Mouse (Mus musculus): ENCODE measurements around the gene Ly75. TPM values are rescaled to one million over a fixed set of nuclear protein-coding genes. Genes with fewer than 3 reads are reported as not detected.

The Ly75 gene
- polyA plus RNA-seq, 1 experiment from 2014 or later, result 1.4 TPM

DNA sequence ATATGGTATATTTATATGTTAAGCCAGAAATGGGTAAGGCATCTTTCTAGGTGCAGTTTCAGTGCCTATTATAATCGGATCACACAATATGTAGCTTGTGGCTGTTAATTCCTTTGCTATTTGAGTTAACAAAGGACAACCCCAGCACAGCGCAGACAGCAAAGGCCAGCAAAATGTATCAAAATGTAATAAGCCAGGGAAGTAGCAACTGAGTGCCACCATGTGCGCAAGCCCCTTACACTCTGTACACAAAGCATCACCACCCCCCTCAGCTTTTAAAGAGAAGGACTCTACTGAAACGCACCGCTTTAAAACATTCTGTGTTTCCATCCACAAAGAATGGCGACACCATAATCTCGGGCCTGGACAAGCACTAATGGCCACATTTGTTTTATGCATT lies 37.4 kb downstream of the Ly75 start:
- no peak for ATAC-seq (ENCODE audit: low FRiP score, low read depth)
- Histone ChIP-seq H3K4me2 (replicated peaks) (no peak overlapping the region), H3K27ac (replicated peaks) (no peak overlapping the region), H3K27me3 (peaks cover 29% of the 10 kb centered on the region), H3K9me3 (no peaks in the 10 kb centered on the region), H3K9ac (replicated peaks) (no peak overlapping the region), H3K4me1 (peaks cover 9% of the 10 kb centered on the region; the same call in 1 of the 2 replicates), H3K4me3 (no peak overlapping the region), H3K36me3 (no peaks in the 10 kb centered on the region)
- WGBS, result 55% methylated on average over 7 of the region's 7 CpGs

DNA sequence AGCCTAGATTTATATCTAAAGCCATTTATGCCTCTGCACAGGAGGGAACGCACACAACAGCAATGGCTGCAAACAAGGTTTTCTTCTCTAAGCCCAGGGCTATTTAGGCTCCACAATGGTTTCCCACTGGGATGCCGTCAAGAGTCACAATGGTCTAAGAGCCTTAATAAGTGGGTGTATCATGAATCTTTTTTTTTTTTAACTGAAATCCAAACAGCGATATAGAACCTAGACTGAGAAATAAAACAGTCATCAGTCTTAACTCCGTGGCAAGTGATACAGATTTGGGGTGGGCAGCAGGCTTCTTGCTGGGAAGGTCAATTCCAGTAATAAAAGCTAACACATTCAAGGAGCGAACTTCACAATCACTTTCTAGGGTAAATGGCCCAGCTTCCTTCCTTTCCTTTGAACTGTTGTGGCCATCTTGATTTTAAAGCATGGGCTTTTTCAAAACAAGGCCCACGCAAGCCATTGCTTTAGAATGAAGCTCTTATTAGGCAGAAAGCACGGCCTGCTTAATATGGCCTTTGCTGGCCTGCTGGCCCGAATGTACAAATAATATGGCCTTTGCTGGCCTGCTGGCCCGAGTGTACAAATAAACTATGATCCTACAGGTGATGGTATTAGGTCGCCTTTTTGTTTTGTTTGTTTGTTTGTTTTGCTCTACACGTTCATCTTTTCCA lies 39.4 kb downstream of the Ly75 start:
- 30% methylated on average over 11 of the region's 11 CpGs for WGBS
- ATAC-seq (ENCODE audit: low FRiP score, low read depth), result no peak; the same call in 1 of the 2 replicates

DNA sequence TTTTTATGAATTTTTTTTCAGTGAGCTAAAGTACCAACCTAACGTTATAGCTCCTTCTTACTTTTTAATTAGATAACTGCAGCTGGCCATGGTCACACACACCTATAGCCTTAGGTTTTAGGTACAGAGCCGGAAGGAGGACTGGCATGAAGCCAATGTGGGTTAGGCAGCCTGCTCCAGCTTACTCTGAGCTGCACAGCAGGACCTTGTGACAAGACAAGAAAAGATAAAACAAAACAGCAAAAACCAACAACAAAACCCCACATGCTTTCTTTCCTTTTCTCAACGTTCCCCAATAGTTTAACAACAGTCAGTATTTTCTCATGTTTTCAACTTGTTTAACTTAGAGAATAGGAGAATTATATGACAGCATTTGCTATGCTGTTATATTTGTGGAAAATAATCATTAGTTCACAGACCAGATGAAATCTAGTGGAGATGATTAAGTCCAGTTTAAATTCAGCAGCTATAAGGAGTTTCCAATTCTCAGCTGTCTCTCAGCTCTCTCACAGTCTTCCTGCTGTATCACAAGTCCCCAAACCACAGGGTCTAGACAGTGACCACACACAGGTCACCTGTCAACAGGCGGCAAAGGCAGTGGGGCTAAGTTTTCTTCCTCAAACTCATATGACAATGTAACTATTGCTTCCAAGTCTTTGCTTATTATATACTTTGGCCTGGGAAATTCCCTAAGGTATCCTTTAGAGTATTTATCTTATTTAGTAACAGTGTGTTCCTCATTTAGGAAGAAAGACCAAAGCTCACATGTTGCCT lies 40.8 kb downstream of the Ly75 start:
- H3K4me3 ChIP-seq, result no peak overlapping the region
- H3K4me2 ChIP-seq (replicated peaks), result no peak overlapping the region
- no peak overlapping the region for H3K9ac ChIP-seq (replicated peaks)
- H3K4me1 ChIP-seq, result peaks cover 9% of the 10 kb centered on the region; the same call in 1 of the 2 replicates
- no peaks in the 10 kb centered on the region for H3K9me3 ChIP-seq
- 62% methylated on average over 4 of the region's 4 CpGs for WGBS
- no peaks in the 10 kb centered on the region for H3K36me3 ChIP-seq
- no peak overlapping the region for H3K27ac ChIP-seq (replicated peaks)
- ATAC-seq (ENCODE audit: low FRiP score, low read depth), result no peak
- H3K27me3 ChIP-seq, result peaks cover 22% of the 10 kb centered on the region

More for the DNA sequence above, 39.4 kb downstream of the Ly75 start:
- H3K4me2 ChIP-seq (replicated peaks), result 0 out of 2 replicates have a peak overlapping the region, but pooled peaks have one; percentile 1
- H3K4me1 ChIP-seq, result peaks cover 9% of the 10 kb centered on the region; the same call in 1 of the 2 replicates
- no peak overlapping the region for H3K9ac ChIP-seq (replicated peaks)
- H3K9me3 ChIP-seq, result no peaks in the 10 kb centered on the region
- peaks cover 30% of the 10 kb centered on the region for H3K27me3 ChIP-seq
- H3K4me3 ChIP-seq, result no peak overlapping the region
- no peaks in the 10 kb centered on the region for H3K36me3 ChIP-seq
- H3K27ac ChIP-seq (replicated peaks), result no peak overlapping the region

DNA sequence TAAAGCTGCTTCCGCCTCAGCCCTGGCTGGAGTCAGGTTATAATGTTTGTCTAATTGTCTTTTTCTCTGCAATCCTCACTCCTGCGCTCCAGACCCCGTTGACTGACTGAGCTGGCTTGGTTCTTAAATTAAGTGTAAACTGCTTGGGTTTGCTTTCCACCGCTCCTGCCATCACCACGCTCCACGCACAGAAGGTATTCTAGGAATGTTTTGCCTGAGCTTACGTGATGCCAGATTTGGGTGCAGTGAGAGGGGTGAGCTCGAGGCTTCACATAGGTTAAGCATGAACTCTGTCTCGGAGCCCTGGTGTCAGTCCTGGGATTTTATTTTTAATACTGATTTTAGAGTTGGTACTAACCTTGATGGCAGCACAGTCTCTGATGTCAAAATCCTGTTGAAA lies 45.2 kb downstream of the Ly75 start:
- Histone ChIP-seq H3K4me1 (no peaks in the 10 kb centered on the region), H3K27me3 (peaks cover 11% of the 10 kb centered on the region), H3K9me3 (no peaks in the 10 kb centered on the region), H3K4me2 (replicated peaks) (no peak overlapping the region), H3K9ac (replicated peaks) (no peak overlapping the region), H3K27ac (replicated peaks) (no peak overlapping the region), H3K36me3 (no peaks in the 10 kb centered on the region), H3K4me3 (no peak overlapping the region)
- 27% methylated on average over 9 of the region's 9 CpGs for WGBS
- ATAC-seq (ENCODE audit: low FRiP score, low read depth), result no peak

DNA sequence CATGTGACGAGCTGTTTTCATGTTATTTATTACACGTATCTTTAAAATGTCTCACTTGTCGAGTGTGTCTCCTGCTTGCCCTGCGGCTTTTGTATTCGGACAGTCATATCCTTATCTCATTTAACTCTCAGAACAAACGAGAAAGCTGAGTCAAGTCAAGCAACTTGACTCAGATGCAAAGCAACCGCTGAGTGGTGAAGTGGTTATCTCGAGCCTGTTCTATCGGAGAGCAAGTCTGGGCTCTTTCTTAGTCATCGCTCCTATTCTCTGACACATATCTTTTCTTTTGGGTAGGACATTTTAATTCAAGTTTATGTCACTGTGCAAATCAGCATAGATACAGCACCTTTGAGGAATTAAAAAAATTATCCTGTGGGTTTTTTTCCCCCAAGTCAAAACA lies 54.5 kb downstream of the Ly75 start:
- no peak overlapping the region for H3K4me2 ChIP-seq (replicated peaks)
- no peak overlapping the region for H3K9ac ChIP-seq (replicated peaks)
- H3K36me3 ChIP-seq, result no peaks in the 10 kb centered on the region
- WGBS, result 93% methylated on average over 10 of the region's 10 CpGs
- no peak overlapping the region for H3K4me3 ChIP-seq
- no peaks in the 10 kb centered on the region for H3K4me1 ChIP-seq
- no peaks in the 10 kb centered on the region for H3K27me3 ChIP-seq
- ATAC-seq (ENCODE audit: low FRiP score, low read depth), result no peak
- no peak overlapping the region for H3K27ac ChIP-seq (replicated peaks)
- no peaks in the 10 kb centered on the region for H3K9me3 ChIP-seq

DNA sequence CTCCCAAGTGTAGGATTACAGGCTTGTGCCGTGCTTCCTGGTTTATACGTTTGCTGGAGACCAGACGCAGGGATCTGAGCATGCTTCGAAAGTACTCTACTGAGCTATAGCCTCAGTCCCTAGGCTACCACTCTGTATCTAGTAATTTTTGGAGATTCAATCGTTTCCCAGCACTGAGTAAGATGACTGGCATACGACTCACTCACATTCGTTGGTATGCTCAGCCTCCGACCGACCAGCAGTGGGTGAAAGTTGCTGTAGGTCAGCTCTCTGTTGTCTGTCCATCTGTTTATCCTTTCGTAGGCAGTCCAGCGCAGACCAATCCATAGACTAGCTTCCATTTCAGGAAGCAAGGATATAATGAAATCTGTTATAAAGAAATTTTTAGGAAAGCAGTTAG lies 55.5 kb downstream of the Ly75 start:
- no peaks in the 10 kb centered on the region for H3K9me3 ChIP-seq
- no peak overlapping the region for H3K4me3 ChIP-seq
- no peaks in the 10 kb centered on the region for H3K27me3 ChIP-seq
- H3K9ac ChIP-seq (replicated peaks), result no peak overlapping the region
- WGBS, result 89% methylated on average over 11 of the region's 11 CpGs
- H3K4me2 ChIP-seq (replicated peaks), result no peak overlapping the region
- no peaks in the 10 kb centered on the region for H3K4me1 ChIP-seq
- no peaks in the 10 kb centered on the region for H3K36me3 ChIP-seq
- no peak for ATAC-seq (ENCODE audit: low FRiP score, low read depth)
- H3K27ac ChIP-seq (replicated peaks), result no peak overlapping the region

DNA sequence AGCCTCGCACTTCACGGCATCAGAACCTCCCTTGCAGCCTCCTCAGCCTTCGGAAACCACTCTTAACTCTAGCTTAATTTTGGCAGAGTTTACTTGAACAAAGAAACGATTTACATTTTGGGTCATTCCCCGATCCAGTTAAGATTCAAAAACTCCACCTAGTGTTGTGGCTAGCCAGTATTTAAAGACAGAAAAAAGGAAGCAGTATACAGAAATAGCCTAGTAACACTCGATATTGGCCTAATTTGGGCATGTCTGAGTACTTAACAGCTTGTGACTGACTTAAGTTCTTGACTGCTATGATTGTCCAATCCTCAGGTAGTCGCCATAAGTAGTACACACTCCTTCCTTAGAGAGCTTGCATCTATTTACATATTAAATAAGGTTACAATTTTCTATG lies 56.2 kb downstream of the Ly75 start:
- no peaks in the 10 kb centered on the region for H3K4me1 ChIP-seq
- no peak overlapping the region for H3K9ac ChIP-seq (replicated peaks)
- WGBS, result 93% methylated on average over 7 of the region's 7 CpGs
- no peaks in the 10 kb centered on the region for H3K27me3 ChIP-seq
- H3K27ac ChIP-seq (replicated peaks), result no peak overlapping the region
- H3K4me3 ChIP-seq, result no peak overlapping the region
- H3K9me3 ChIP-seq, result no peaks in the 10 kb centered on the region
- ATAC-seq (ENCODE audit: low FRiP score, low read depth), result no peak
- no peaks in the 10 kb centered on the region for H3K36me3 ChIP-seq
- H3K4me2 ChIP-seq (replicated peaks), result no peak overlapping the region

DNA sequence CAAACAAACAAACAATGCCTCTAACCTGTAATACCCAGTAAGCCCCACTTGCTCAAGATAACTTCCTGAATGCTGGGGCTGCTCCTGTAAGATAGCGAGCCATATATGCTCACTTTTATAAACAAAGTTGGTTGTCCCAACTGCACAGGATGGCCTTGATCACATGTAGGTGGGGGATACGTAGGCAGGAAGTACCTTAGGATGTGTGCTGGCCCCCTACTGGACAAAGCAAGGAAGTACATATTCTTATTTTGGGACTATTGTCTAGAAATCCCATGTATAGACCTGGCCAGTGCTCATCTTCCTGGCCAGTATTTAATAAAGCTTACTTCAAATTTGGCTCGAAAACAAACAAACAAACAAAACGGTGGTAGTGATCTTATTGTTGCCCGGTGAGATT lies 59.7 kb downstream of the Ly75 start:
- H3K9me3 ChIP-seq, result no peaks in the 10 kb centered on the region
- no peak overlapping the region for H3K9ac ChIP-seq (replicated peaks)
- H3K4me3 ChIP-seq, result no peak overlapping the region
- no peaks in the 10 kb centered on the region for H3K36me3 ChIP-seq
- no peaks in the 10 kb centered on the region for H3K4me1 ChIP-seq
- H3K27me3 ChIP-seq, result no peaks in the 10 kb centered on the region
- no peak for ATAC-seq (ENCODE audit: low FRiP score, low read depth)
- WGBS, result 84% methylated on average over 5 of the region's 5 CpGs
- no peak overlapping the region for H3K4me2 ChIP-seq (replicated peaks)
- no peak overlapping the region for H3K27ac ChIP-seq (replicated peaks)

DNA sequence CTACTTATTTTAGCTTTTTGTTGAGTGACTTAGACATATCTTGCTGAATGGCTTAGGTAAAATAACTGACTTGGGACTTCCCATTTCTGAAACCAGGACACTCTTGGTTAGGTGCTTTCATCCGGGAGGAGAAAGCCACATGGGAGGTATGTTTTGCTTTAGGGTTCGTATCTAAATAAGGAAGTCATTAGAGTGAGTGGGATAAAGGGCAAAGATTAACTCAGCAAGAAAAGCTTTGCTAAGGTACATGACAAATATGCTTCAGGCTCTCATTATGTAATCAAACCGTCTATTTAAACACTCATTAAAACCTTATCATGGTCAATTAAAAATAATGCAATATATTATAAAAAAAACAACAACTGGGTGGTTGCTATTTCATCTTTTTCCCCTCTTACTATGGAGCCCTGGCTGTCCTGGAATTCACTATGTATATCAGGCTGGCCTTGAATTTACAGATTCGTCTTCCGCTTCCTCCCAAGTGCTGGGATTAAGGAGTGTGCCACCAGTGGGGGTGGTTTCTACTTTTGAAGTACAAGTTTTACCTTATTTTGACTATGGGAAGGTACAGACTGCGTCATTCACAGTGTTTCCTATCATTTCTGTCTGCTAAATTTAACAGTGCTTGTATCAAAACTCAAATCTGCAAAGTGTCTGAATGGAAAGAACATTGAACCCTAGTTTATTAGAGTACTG lies 60.9 kb downstream of the Ly75 start:
- Histone ChIP-seq H3K4me3 (no peak overlapping the region), H3K36me3 (no peaks in the 10 kb centered on the region), H3K27me3 (no peaks in the 10 kb centered on the region), H3K9ac (replicated peaks) (no peak overlapping the region), H3K9me3 (no peaks in the 10 kb centered on the region), H3K27ac (replicated peaks) (no peak overlapping the region), H3K4me2 (replicated peaks) (no peak overlapping the region), H3K4me1 (no peaks in the 10 kb centered on the region)
- ATAC-seq (ENCODE audit: low FRiP score, low read depth), result no peak
- WGBS, result 80% methylated on average over 6 of the region's 6 CpGs

DNA sequence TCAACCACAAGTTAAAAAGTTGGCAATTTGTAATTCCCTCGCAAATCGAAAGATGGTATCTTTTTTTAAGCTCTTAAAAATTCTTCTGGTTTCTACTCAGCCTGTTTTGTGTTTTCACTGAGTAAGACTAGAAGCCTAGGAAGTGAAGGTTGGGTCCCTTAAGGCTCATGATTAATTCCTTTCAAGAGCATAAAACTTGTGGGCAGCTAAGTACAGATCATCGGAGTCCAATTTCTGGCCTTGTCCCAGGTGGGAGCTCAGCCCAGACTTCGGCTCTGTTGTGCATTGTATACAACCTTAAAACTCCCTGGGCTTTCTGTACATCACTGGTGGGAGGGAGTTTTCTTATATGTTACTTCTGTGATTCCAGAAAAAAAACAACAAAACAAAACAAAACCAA lies 79.3 kb downstream of the Ly75 start:
- 95% methylated on average over 4 of the region's 4 CpGs for WGBS

DNA sequence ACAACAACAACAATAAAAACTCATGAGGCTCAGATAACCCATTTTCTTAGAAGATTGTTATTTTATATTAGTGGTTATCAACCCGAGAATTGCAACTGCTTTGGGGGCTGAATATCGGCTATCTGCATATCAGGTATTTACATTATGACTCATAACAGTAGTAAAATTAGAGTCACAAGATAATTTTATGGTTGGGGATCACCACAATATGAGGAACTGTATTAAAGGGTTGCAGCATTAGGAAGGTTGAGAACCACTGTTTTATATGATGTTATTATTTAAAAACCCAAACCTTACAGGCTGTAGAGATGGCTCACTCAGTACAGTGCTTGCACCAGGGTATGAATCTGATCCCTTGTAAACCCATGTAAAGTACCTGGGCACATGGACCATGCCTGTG lies 83.8 kb downstream of the Ly75 start:
- no peaks in the 10 kb centered on the region for H3K36me3 ChIP-seq
- no peak overlapping the region for H3K9ac ChIP-seq (replicated peaks)
- WGBS, result 97% methylated on average over 2 of the region's 2 CpGs
- H3K4me1 ChIP-seq, result no peaks in the 10 kb centered on the region
- H3K27ac ChIP-seq (replicated peaks), result no peak overlapping the region
- H3K4me3 ChIP-seq, result no peak overlapping the region
- no peak overlapping the region for H3K4me2 ChIP-seq (replicated peaks)
- no peaks in the 10 kb centered on the region for H3K9me3 ChIP-seq
- ATAC-seq (ENCODE audit: low FRiP score, low read depth), result no peak
- no peaks in the 10 kb centered on the region for H3K27me3 ChIP-seq

More for the DNA sequence above, 79.3 kb downstream of the Ly75 start:
- H3K27ac ChIP-seq (replicated peaks), result no peak overlapping the region
- H3K4me1 ChIP-seq, result no peaks in the 10 kb centered on the region
- no peaks in the 10 kb centered on the region for H3K27me3 ChIP-seq
- no peak overlapping the region for H3K4me2 ChIP-seq (replicated peaks)
- H3K9ac ChIP-seq (replicated peaks), result no peak overlapping the region
- H3K9me3 ChIP-seq, result no peaks in the 10 kb centered on the region
- no peak overlapping the region for H3K4me3 ChIP-seq
- ATAC-seq (ENCODE audit: low FRiP score, low read depth), result no peak
- H3K36me3 ChIP-seq, result no peaks in the 10 kb centered on the region

DNA sequence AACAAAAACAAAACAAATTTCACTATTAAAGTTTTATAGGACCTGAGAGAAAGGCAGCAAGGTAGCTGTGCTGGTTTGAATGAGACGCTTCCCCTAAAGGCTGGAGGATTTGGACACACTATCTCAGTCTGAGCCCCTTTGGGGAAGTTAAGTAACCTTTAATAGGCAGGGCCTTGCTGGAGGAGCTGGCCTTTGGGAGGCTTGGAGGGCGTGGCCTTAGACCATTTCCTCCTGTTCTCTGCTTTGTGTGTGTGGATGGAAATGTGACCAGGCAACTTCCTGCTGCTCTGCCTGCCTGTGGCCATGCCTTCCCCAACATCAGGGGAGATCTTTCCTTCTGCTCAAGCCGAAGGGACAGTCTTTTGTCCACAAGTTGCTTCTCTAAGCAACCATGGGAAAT lies 84.8 kb downstream of the Ly75 start:
- H3K9me3 ChIP-seq, result no peaks in the 10 kb centered on the region
- no peaks in the 10 kb centered on the region for H3K27me3 ChIP-seq
- no peak overlapping the region for H3K4me3 ChIP-seq
- ATAC-seq (ENCODE audit: low FRiP score, low read depth), result no peak
- H3K9ac ChIP-seq (replicated peaks), result no peak overlapping the region
- no peaks in the 10 kb centered on the region for H3K4me1 ChIP-seq
- no peak overlapping the region for H3K27ac ChIP-seq (replicated peaks)
- no peaks in the 10 kb centered on the region for H3K36me3 ChIP-seq
- 79% methylated on average over 3 of the region's 3 CpGs for WGBS
- no peak overlapping the region for H3K4me2 ChIP-seq (replicated peaks)

All from midbrain, embryonic 12.5 days (tissue).